Mouse (Mus musculus) heart, adult 2 months (tissue): Measurements from ENCODE around the gene Vgll2.

Experiments
- CTCF ChIP-seq: fragments of 200-600 bp; IDR thresholded peaks from 2 replicates; pipeline ENCODE4 v1.8.1; 2022; ENCODE audit warnings: antibody characterized with exemption, mild to moderate bottlenecking, moderate library complexity
- EP300 ChIP-seq: fragments of 200-500 bp; IDR thresholded peaks from 2 replicates; pipeline ENCODE4 v1.6.1; 2011; ENCODE audit warnings: low read depth, low read length, control low read depth; ENCODE audit not compliant: insufficient read depth
- POLR2A ChIP-seq: fragments of 200-500 bp; IDR thresholded peaks from 2 replicates; pipeline ENCODE4 v1.6.1; 2011; ENCODE audit warnings: mild to moderate bottlenecking, low read depth, low read length, control low read depth; ENCODE audit not compliant: insufficient read depth

- TF ChIP-seq CTCF, result peak; percentile 66
- TF ChIP-seq POLR2A, result no peak
- no peak for TF ChIP-seq EP300
Observed at GRCm38 (mm10) chr10:52072482-52072881, 50.2 kb downstream of the Vgll2 start.
